Mouse (Mus musculus): ENCODE measurements around the gene Tmeff2.

Tmeff2 gene

GRCm38 (mm10) chr1:50979358-50980081, 79.1 kb downstream of the Tmeff2 start:
- no peak for DNase-seq (ENCODE audit: low read depth, low spot score)

- no peak for DNase-seq (ENCODE audit: low read depth, low spot score)
Observed at GRCm38 (mm10) chr1:50980591-50980990, 80.1 kb downstream of the Tmeff2 start.

- DNase-seq (ENCODE audit: low read depth, low spot score): no peak
Observed at GRCm38 (mm10) chr1:50981151-50981828, 80.8 kb downstream of the Tmeff2 start.

GRCm38 (mm10) chr1:50990661-50991060, 90.2 kb downstream of the Tmeff2 start:
- DNase-seq (ENCODE audit: low read depth, low spot score): peak; percentile 1

GRCm38 (mm10) chr1:50994505-50994904, 94.1 kb downstream of the Tmeff2 start:
- no peak for DNase-seq (ENCODE audit: low read depth, low spot score)

GRCm38 (mm10) chr1:50999793-51000192, 99.3 kb downstream of the Tmeff2 start:
- no peak for DNase-seq (ENCODE audit: low read depth, low spot score)

GRCm38 (mm10) chr1:51008344-51008743, 107.9 kb downstream of the Tmeff2 start:
- no peak for DNase-seq (ENCODE audit: low read depth, low spot score)

GRCm38 (mm10) chr1:51040249-51040648, 139.8 kb downstream of the Tmeff2 start:
- DNase-seq (ENCODE audit: low read depth, low spot score): no peak

GRCm38 (mm10) chr1:51044810-51045209, 144.4 kb downstream of the Tmeff2 start:
- DNase-seq (ENCODE audit: low read depth, low spot score): no peak

- DNase-seq (ENCODE audit: low read depth, low spot score): no peak
Observed at GRCm38 (mm10) chr1:51064549-51064948, 164.1 kb downstream of the Tmeff2 start.

- no peak for DNase-seq (ENCODE audit: low read depth, low spot score)
Observed at GRCm38 (mm10) chr1:51065652-51066051, 165.2 kb downstream of the Tmeff2 start.

- DNase-seq (ENCODE audit: low read depth, low spot score): no peak
Observed at GRCm38 (mm10) chr1:51068814-51069213, 168.4 kb downstream of the Tmeff2 start.

- no peak for DNase-seq (ENCODE audit: low read depth, low spot score)
Observed at GRCm38 (mm10) chr1:51069288-51069687, 168.8 kb downstream of the Tmeff2 start.

- DNase-seq (ENCODE audit: low read depth, low spot score): no peak
Observed at GRCm38 (mm10) chr1:51074076-51074475, 173.6 kb downstream of the Tmeff2 start.

GRCm38 (mm10) chr1:51075785-51076771, 175.6 kb downstream of the Tmeff2 start:
- DNase-seq (ENCODE audit: low read depth, low spot score): no peak

GRCm38 (mm10) chr1:51088921-51089320, 188.5 kb downstream of the Tmeff2 start:
- no peak for DNase-seq (ENCODE audit: low read depth, low spot score)

GRCm38 (mm10) chr1:51089803-51090202, 189.4 kb downstream of the Tmeff2 start:
- no peak for DNase-seq (ENCODE audit: low read depth, low spot score)

- no peak for DNase-seq (ENCODE audit: low read depth, low spot score)
Observed at GRCm38 (mm10) chr1:51090212-51090761, 189.8 kb downstream of the Tmeff2 start.

- peak; percentile 2 for DNase-seq (ENCODE audit: low read depth, low spot score)
Observed at GRCm38 (mm10) chr1:51094713-51095112, 194.3 kb downstream of the Tmeff2 start.

- no peak for DNase-seq (ENCODE audit: low read depth, low spot score)
Observed at GRCm38 (mm10) chr1:51096848-51097598, 196.6 kb downstream of the Tmeff2 start.

GRCm38 (mm10) chr1:51101034-51101590, 200.7 kb downstream of the Tmeff2 start:
- DNase-seq (ENCODE audit: low read depth, low spot score): no peak
